Mouse (Mus musculus) left cerebral cortex, postnatal 10 days (tissue): ENCODE measurements at regions not wholly inside any gene's neighbourhood (a gene's known extent, or its start where the extent isn't known, plus 50 kb on each side); places are given as distances from the start of the nearest gene placed in this dataset.
A peak's percentile ranks its signal among the peaks of the same experiment; 100 is the strongest.

Experiments
- DNase-seq, 2 experiments: peaks; one replicate each; pipeline ENCODE4 v3.0.0; 2021 to 2022; ENCODE audit warnings: low spot score in 2 of 2, mixed read lengths in 1 of 2; ENCODE audit errors: extremely low spot score in 1 of 2
- intact Hi-C: fragments of 180-260 bp; cut with DNase I; formaldehyde crosslinking; loops from one replicate; pipeline ENCODE4 v1.15.1; 2025

DNA sequence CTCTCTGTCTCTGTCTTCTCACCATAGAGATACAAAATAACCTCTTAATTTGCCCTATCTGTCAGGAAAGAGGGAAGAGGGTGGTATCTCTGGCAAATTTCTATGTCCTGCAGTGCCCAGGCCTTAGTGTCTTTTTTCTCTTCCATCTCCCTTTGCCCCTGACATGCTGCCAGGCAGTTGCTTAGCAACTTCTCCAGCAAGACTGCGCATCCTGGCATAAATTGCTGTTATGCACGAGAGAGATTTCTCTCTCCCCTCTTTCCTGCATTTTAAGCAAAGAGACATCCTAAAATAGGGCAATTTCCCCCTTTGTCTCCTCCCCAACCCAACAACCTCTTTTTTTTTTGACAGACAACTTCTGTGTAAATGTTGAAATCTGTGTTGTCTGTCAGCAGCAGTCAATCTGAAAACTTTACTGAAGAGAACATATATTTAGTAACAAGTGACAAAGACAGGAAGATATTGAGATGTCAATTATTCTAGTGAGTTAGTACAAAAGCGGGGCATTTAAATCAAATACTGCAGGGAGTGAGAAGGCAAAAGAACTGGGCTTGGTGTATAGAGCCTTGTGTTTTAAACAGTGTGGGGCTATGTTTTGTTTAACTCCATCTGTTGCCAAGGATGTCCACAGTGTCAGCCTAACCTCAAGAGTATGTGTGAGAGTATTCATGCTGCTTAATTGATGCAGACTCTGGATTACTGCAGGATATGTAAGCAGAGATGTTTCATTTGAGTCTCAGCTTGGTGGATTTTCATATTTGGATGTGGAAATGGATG lies 2745.7 kb upstream of the Lrrc6 start:
- DNase-seq: peak; percentile 60 to 69
- intact Hi-C loops: no loop called here

DNA sequence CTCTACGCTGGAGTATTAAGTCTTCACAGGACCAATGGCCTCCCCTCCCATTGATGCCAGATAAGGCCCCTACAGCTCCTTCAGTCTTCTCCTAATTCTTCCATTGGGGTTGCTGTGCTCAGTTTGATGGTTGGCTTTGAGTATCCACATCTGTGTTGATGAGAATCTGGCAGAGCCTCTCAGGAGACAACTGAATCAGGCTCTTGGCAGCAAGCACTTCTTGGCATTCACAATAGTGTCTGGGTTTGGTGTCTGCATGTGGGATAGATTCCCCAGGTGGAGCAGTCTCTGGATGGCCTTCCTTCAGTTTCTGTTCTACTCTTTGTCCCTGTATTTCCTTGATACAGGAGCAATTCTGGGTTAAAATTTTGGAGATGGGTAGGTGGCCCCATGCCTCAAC lies 2734.6 kb upstream of the Lrrc6 start:
- intact Hi-C loops: no loop called here
- no peak for DNase-seq

DNA sequence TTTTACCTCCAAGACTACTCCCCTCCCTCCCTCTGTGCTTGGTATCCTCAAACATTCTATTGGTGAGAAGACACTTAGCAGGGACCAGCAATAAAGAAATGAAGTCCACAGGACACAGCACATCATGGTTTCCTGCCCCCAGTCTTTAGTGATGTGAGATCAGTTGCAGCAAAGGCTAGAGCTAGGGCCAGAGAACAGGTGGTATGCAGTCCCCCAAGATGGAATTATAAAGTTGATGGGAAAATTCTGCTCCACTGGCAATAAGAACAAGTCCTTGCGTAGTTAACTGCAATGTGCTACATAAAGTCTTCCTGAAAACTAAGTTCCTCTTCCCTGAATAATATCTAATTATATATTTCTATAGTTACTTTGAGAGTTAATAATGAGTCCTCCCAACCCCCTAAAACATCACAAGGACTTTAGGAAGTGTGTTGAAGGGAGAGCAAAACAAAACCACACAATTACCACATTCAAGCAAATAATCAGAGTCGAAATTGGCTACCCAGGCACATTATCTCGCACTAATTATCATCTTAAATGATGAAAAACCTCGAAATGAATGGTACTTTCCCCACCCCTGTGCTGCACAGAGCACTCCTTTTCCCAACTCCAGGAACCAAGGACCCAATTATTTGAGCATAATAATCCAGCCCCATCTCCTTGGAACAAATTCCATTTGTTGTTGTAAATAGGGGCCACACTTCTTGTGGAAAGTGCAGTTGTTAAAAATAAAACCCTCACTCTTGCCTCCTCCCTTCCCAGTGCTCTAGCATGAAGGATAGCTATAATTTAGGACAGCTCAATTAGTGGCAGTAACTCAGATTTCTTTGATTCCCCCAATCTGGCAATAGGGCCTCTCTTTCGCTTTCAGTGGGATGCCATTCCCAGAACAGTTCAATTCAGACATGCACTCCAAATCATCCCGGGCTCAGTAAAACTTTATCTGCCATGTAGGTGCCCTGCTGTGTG lies 2724.2 kb upstream of the Lrrc6 start:
- intact Hi-C loops: no loop called here
- DNase-seq: no peak

DNA sequence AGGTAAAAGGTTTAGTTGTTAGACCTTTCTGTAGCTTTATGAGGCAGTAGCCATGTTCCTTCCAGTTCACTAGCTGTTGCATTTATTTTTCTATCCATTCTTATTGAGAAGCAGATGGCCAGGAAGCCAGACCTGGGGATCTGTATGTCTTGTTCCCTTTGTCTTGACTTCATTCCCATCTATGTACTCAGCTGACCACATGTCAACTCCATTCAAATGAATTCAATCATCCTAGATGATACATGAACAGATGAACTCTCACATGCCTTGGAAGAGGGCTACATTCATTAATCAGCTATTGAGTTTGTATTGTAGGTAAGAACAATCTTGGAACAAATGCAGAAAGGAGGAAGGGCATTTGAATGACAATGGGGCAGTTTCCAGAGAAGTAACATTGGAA lies 2722.7 kb upstream of the Lrrc6 start:
- intact Hi-C loops: no loop called here
- DNase-seq: no peak

DNA sequence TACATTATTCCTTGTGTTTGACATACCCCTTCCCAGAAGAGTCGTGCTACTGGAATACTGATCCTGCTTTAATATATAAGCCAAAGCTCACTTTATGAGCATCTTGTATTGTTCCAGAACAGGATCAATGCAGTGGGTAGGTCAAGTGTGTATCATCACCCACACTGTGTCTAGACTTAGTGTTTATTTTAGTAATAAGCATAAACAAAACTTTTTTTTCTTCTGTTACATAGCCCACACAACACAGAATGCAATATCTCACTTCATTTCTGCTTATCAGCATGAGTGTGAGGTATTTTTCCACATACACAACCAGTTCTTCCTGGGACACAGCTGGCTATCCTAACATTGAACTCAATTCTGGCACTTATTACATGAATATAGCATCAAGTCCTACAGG lies 2721.7 kb upstream of the Lrrc6 start:
- intact Hi-C loops: no loop called here
- DNase-seq: no peak
